Mouse (Mus musculus) cerebellum, adult 18-20 months (tissue): ENCODE results near the gene Smc1b.
A peak's percentile ranks its signal among the peaks of the same experiment; 100 is the strongest.
"Not testable (repeated sequence)": the region's sequence is repeated elsewhere in the genome, so short reads cannot be mapped to it uniquely, and the experiment has no call there.

Source experiments
- DNase-seq, 2 experiments: peaks; one replicate each; pipeline ENCODE4 v3.0.0; 2021

The Smc1b gene

GRCm38 (mm10) chr15:85132193-85132520 is 393 bp upstream of the Smc1b start:
- DNase-seq, result no peak

- DNase-seq, result no peak
Observed at GRCm38 (mm10) chr15:85085641-85086040, 46.1 kb downstream of the Smc1b start.

GRCm38 (mm10) chr15:85072651-85073050 is 59.1 kb downstream of the Smc1b start:
- no peak for DNase-seq

GRCm38 (mm10) chr15:85070561-85070960 is 61.2 kb downstream of the Smc1b start:
- DNase-seq, result peak; percentile 46 to 57

GRCm38 (mm10) chr15:85063421-85063820 is 68.3 kb downstream of the Smc1b start:
- no peak for DNase-seq

- DNase-seq, result no peak
Observed at GRCm38 (mm10) chr15:85055186-85055585, 76.6 kb downstream of the Smc1b start.

- DNase-seq, result no peak
Observed at GRCm38 (mm10) chr15:85054098-85054497, 77.7 kb downstream of the Smc1b start.

GRCm38 (mm10) chr15:85049758-85050157 is 82.0 kb downstream of the Smc1b start:
- DNase-seq, result no peak

- DNase-seq, result no peak
Observed at GRCm38 (mm10) chr15:85047865-85048264, 83.9 kb downstream of the Smc1b start.

GRCm38 (mm10) chr15:85046230-85046950 is 85.4 kb downstream of the Smc1b start:
- DNase-seq, result no peak

- DNase-seq, result no peak
Observed at GRCm38 (mm10) chr15:85043761-85044160, 88.0 kb downstream of the Smc1b start.

- no peak for DNase-seq
Observed at GRCm38 (mm10) chr15:85043116-85043515, 88.6 kb downstream of the Smc1b start.

GRCm38 (mm10) chr15:85042361-85042954 is 89.3 kb downstream of the Smc1b start:
- peak; percentile 38 to 55 for DNase-seq

GRCm38 (mm10) chr15:85041546-85042225 is 90.1 kb downstream of the Smc1b start:
- no peak for DNase-seq

- no peak for DNase-seq
Observed at GRCm38 (mm10) chr15:85037343-85037690, 94.4 kb downstream of the Smc1b start.

GRCm38 (mm10) chr15:85036566-85037342 is 95.0 kb downstream of the Smc1b start:
- peak; percentile 95 to 99 for DNase-seq

GRCm38 (mm10) chr15:85033916-85034315 is 97.8 kb downstream of the Smc1b start:
- not testable (repeated sequence) for DNase-seq

GRCm38 (mm10) chr15:85031866-85032265 is 99.9 kb downstream of the Smc1b start:
- no peak for DNase-seq

- DNase-seq, result not testable (repeated sequence)
Observed at GRCm38 (mm10) chr15:85030643-85031042, 101.1 kb downstream of the Smc1b start.

- DNase-seq, result not testable (repeated sequence)
Observed at GRCm38 (mm10) chr15:85028648-85029047, 103.1 kb downstream of the Smc1b start, which contains the start of gene Fam118a. Gene Fam118a (plus strand): TSS chr15:85028948.

- DNase-seq, result no peak
Observed at GRCm38 (mm10) chr15:85027740-85028139, 104.0 kb downstream of the Smc1b start.

GRCm38 (mm10) chr15:85026197-85026596 is 105.6 kb downstream of the Smc1b start:
- no peak for DNase-seq

- no peak for DNase-seq
Observed at GRCm38 (mm10) chr15:85022211-85022610, 109.6 kb downstream of the Smc1b start.
